In genomic region chr17:86089893-86090588, GRCm38 (mm10) we compare ENCODE assay signal across 21 mouse cellular contexts. TPM values are rescaled to one million over a fixed set of nuclear protein-coding genes. Genes with fewer than 3 reads are reported as not detected.
DNase-seq lines count a peak whose midpoint lies in the region; ATAC-seq and TF ChIP-seq lines count a peak whose summit lies in the region.
"Had no signal": no experiment of that assay in that cellular context is flagged by ENCODE, and none has a peak within 500 bp of the region (broad histone marks: within the 10 kb centered on the region; RNA-seq: fewer than 3 reads in every experiment).

No protein-coding gene starts in this region.

- TF ChIP-seq CTCF in kidney, postnatal 0 days (IDR thresholded peaks at IDR 0.05; ENCODE audit: low read depth): no peak

- no peaks in the 10 kb centered on the region for H3K9me3 ChIP-seq in embryonic facial prominence, embryonic 11.5 days (replicated peaks; ENCODE audit: control insufficient read depth, low read length)
- no peaks in the 10 kb centered on the region for H3K9me3 ChIP-seq in embryonic facial prominence, embryonic 10.5 days
- no peaks in the 10 kb centered on the region for H3K9me3 ChIP-seq in forebrain, embryonic 14.5 days (replicated peaks; ENCODE audit: control insufficient read depth, low read length)
- no peaks in the 10 kb centered on the region for H3K9me3 ChIP-seq in forebrain, embryonic 13.5 days (replicated peaks)
- no peaks in the 10 kb centered on the region for H3K9me3 ChIP-seq in kidney, postnatal 0 days (replicated peaks; ENCODE audit: low read length)
- H3K9me3 ChIP-seq: embryonic facial prominence, embryonic 13.5 days; heart, embryonic 13.5 days; hindbrain, embryonic 15.5 days had no signal

- WGBS in embryonic facial prominence, embryonic 11.5 days: 68% methylated on average over 9 of the region's 9 CpGs
- 68% methylated on average over 9 of the region's 9 CpGs for WGBS in embryonic facial prominence, embryonic 10.5 days
- 13% methylated on average over 9 of the region's 9 CpGs for WGBS in forebrain, embryonic 14.5 days
- 24% methylated on average over 9 of the region's 9 CpGs for WGBS in forebrain, embryonic 13.5 days
- 29% methylated on average over 9 of the region's 9 CpGs for WGBS in kidney, postnatal 0 days

- DNase-seq in embryonic facial prominence, embryonic 11.5 days (ENCODE audit: low spot score): peak; percentile 20
- no peak for DNase-seq in embryonic facial prominence, embryonic 10.5 days (ENCODE audit: low spot score)
- DNase-seq in forebrain, embryonic 14.5 days (ENCODE audit: low spot score): peak; percentile 6
- DNase-seq in kidney, postnatal 0 days (ENCODE audit: low spot score): peak; percentile 76
- no peak for DNase-seq in kidney, adult 8-10 months
- peak; percentile 5 for DNase-seq in hindlimb bud, embryonic 11.5 days (ENCODE audit: extremely low spot score, low read depth, low spot score)
- DNase-seq: adrenal gland, postnatal 10 days; cerebellum, adult 11-12 months; cerebellum, adult 9-10 months; cerebellum, postnatal 25 days; gastrocnemius, adult 2 months; gastrocnemius, postnatal 25 days; heart, adult 11 months; heart, postnatal 36 days had no signal

- H3K4me1 ChIP-seq in embryonic facial prominence, embryonic 11.5 days (ENCODE audit: control insufficient read depth, insufficient read depth, low read length): no peaks in the 10 kb centered on the region
- 0 out of 2 replicates have a peak, but pooled peaks cover 9% of the 10 kb centered on the region for H3K4me1 ChIP-seq in embryonic facial prominence, embryonic 10.5 days
- peaks cover 8% of the 10 kb centered on the region; the same call in 1 of the 2 replicates for H3K4me1 ChIP-seq in forebrain, embryonic 14.5 days (ENCODE audit: control insufficient read depth, insufficient read depth, low read length)
- H3K4me1 ChIP-seq in forebrain, embryonic 13.5 days: peaks cover 17% of the 10 kb centered on the region; the same call in 1 of the 2 replicates
- H3K4me1 ChIP-seq in kidney, postnatal 0 days (replicated peaks; ENCODE audit: insufficient read depth, low read length): no peaks in the 10 kb centered on the region
- H3K4me1 ChIP-seq: hindbrain, embryonic 15.5 days had no signal

- no peaks in the 10 kb centered on the region for H3K27me3 ChIP-seq in embryonic facial prominence, embryonic 11.5 days (ENCODE audit: control insufficient read depth, insufficient read depth, low read length)
- no peaks in the 10 kb centered on the region for H3K27me3 ChIP-seq in embryonic facial prominence, embryonic 10.5 days (replicated peaks; ENCODE audit: low read depth, poor library complexity, severe bottlenecking)
- no peaks in the 10 kb centered on the region for H3K27me3 ChIP-seq in forebrain, embryonic 14.5 days (replicated peaks; ENCODE audit: control insufficient read depth, insufficient read depth, low read length)
- H3K27me3 ChIP-seq in forebrain, embryonic 13.5 days: no peaks in the 10 kb centered on the region
- H3K27me3 ChIP-seq in kidney, postnatal 0 days (ENCODE audit: insufficient read depth, low read length): no peaks in the 10 kb centered on the region
- H3K27me3 ChIP-seq: embryonic facial prominence, embryonic 13.5 days; heart, embryonic 13.5 days; hindbrain, embryonic 15.5 days had no signal

- no peak overlapping the region for H3K4me3 ChIP-seq in embryonic facial prominence, embryonic 11.5 days (ENCODE audit: low read depth, low read length)
- H3K4me3 ChIP-seq in embryonic facial prominence, embryonic 10.5 days: no peak overlapping the region
- no peak overlapping the region for H3K4me3 ChIP-seq in forebrain, embryonic 14.5 days (ENCODE audit: low read depth, low read length)
- no peak overlapping the region for H3K4me3 ChIP-seq in forebrain, embryonic 13.5 days
- no peak overlapping the region for H3K4me3 ChIP-seq in kidney, postnatal 0 days (replicated peaks; ENCODE audit: low read depth, low read length)
- H3K4me3 ChIP-seq: embryonic facial prominence, embryonic 13.5 days; gastrocnemius, adult 2 months; heart, embryonic 13.5 days; hindbrain, embryonic 15.5 days had no signal

- no peak overlapping the region for H3K9ac ChIP-seq in embryonic facial prominence, embryonic 11.5 days (replicated peaks; ENCODE audit: low read length)
- no peak overlapping the region for H3K9ac ChIP-seq in forebrain, embryonic 14.5 days (ENCODE audit: low read length)
- H3K9ac ChIP-seq in forebrain, embryonic 13.5 days: no peak overlapping the region
- no peak overlapping the region for H3K9ac ChIP-seq in kidney, postnatal 0 days (ENCODE audit: low read depth, low read length)
- H3K9ac ChIP-seq: embryonic facial prominence, embryonic 13.5 days; heart, embryonic 13.5 days; hindbrain, embryonic 15.5 days had no signal

- ATAC-seq in embryonic facial prominence, embryonic 11.5 days (replicated peaks; ENCODE audit: insufficient number of reproducible peaks, low FRiP score, low TSS enrichment, low read depth): no peak
- ATAC-seq in forebrain, embryonic 14.5 days: peak; percentile 29; the same call in 1 of the 2 replicates
- ATAC-seq in forebrain, embryonic 13.5 days: no peak
- no peak for ATAC-seq in kidney, postnatal 0 days (replicated peaks; ENCODE audit: low FRiP score, low read depth)
- ATAC-seq in granulocyte monocyte progenitor cell, adult 5-6 weeks (replicated peaks; ENCODE audit: poor library complexity, severe bottlenecking): no peak
- ATAC-seq: inflammation-experienced regulatory T-cells, adult 6 months; intestine, postnatal 0 days had no signal

- no peak overlapping the region for H3K27ac ChIP-seq in embryonic facial prominence, embryonic 11.5 days (replicated peaks; ENCODE audit: low read depth, low read length)
- H3K27ac ChIP-seq in embryonic facial prominence, embryonic 10.5 days (replicated peaks): no peak overlapping the region
- H3K27ac ChIP-seq in forebrain, embryonic 14.5 days (ENCODE audit: low read depth, low read length): peak overlapping the region; percentile 6; the same call in 1 of the 2 replicates
- no peak overlapping the region for H3K27ac ChIP-seq in forebrain, embryonic 13.5 days
- H3K27ac ChIP-seq in kidney, postnatal 0 days: no peak overlapping the region
- H3K27ac ChIP-seq: embryonic facial prominence, embryonic 13.5 days; gastrocnemius, adult 2 months; heart, embryonic 13.5 days; hindbrain, embryonic 15.5 days had no signal

- no peak overlapping the region for H3K4me2 ChIP-seq in embryonic facial prominence, embryonic 11.5 days (ENCODE audit: low read depth, low read length)
- no peak overlapping the region for H3K4me2 ChIP-seq in forebrain, embryonic 14.5 days (ENCODE audit: low read length)
- H3K4me2 ChIP-seq in forebrain, embryonic 13.5 days: no peak overlapping the region
- no peak overlapping the region for H3K4me2 ChIP-seq in kidney, postnatal 0 days (ENCODE audit: low read length)
- H3K4me2 ChIP-seq: embryonic facial prominence, embryonic 13.5 days; heart, embryonic 13.5 days; hindbrain, embryonic 15.5 days had no signal

- H3K36me3 ChIP-seq in embryonic facial prominence, embryonic 11.5 days (replicated peaks; ENCODE audit: control insufficient read depth, insufficient read depth, low read depth, low read length): no peaks in the 10 kb centered on the region
- H3K36me3 ChIP-seq in embryonic facial prominence, embryonic 10.5 days (replicated peaks): peaks cover 8% of the 10 kb centered on the region; the same call in 1 of the 2 replicates
- H3K36me3 ChIP-seq in forebrain, embryonic 14.5 days (ENCODE audit: control insufficient read depth, insufficient read depth, low read length): no peaks in the 10 kb centered on the region
- peaks cover under 1% of the 10 kb centered on the region; the same call in 1 of the 2 replicates for H3K36me3 ChIP-seq in forebrain, embryonic 13.5 days (ENCODE audit: poor library complexity, severe bottlenecking)
- no peaks in the 10 kb centered on the region for H3K36me3 ChIP-seq in kidney, postnatal 0 days (ENCODE audit: insufficient read depth, low read length)

RNA-seq across cellular contexts. Expression of gene Srbd1, which starts 54.9 kb away (rescaled TPM):
- polyA plus RNA-seq in embryonic facial prominence, embryonic 11.5 days (2014; fragmentation: Nextera tagmentation; extraction: Ambion mirVana): 12.3 and 12.6 TPM in 2 replicates
- polyA plus RNA-seq in embryonic facial prominence, embryonic 10.5 days (2016; fragmentation: Nextera tagmentation; extraction: Ambion mirVana): 24.4 and 24.5 TPM in 2 replicates
- polyA plus RNA-seq in forebrain, embryonic 14.5 days (2014; fragmentation: Nextera tagmentation; extraction: Ambion mirVana): 9.6 and 11.1 TPM in 2 replicates
- polyA plus RNA-seq in forebrain, embryonic 13.5 days (2015; fragmentation: Nextera tagmentation; extraction: Ambion mirVana): 18.2 and 21.0 TPM in 2 replicates
- polyA plus RNA-seq in kidney, postnatal 0 days (2015; fragmentation: Nextera tagmentation; extraction: Ambion mirVana): 8.0 and 11.2 TPM in 2 replicates
- 26.7 and 30.1 TPM in 2 replicates for total RNA-seq in granulocyte monocyte progenitor cell, adult 5-6 weeks (2014; fragmentation: Nextera tagmentation)
- 28.4 and 33.3 TPM in 2 replicates for total RNA-seq in granulocyte monocyte progenitor cell, adult 5-6 weeks (2017)

Comparison
In these comparisons a context has a peak if more than half of its experiments do, and no peak if none do; other contexts are left out.
1. DNase-seq: peak in embryonic facial prominence, embryonic 11.5 days (single experiment), forebrain, embryonic 14.5 days (single experiment), kidney, postnatal 0 days (single experiment) and hindlimb bud, embryonic 11.5 days (single experiment); none in embryonic facial prominence, embryonic 10.5 days (single experiment) and kidney, adult 8-10 months (0 of 2).